Mouse (Mus musculus): Measurements from ENCODE around the gene Olfr871.
"Not testable (repeated sequence)": the region's sequence is repeated elsewhere in the genome, so short reads cannot be mapped to it uniquely, and the experiment has no call there.

Olfr871 gene

DNA sequence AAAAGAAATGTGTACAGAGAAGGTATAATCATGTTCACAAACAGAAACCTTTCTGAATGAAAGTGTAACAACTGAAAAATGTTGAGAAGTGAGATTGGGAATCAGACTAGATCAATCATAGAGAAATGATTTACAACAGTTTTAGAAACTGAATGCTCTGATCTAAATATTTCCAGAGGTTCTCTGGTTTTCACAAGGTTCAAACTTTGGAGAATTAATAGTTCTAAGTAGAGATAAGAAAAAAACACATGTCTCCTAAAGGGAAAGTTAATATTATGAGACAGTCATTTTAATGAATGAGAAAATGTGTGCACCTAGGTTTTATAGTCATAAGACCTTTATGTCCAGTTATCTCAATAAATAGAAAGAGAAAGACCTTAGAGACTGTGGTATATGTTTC lies at the start of gene Olfr871:
TSS of gene Olfr871 (plus strand) at position 301 of the 400 bp plus-strand sequence.
- no peak for DNase-seq (ENCODE audit: low spot score in 2 of 2)

DNA sequence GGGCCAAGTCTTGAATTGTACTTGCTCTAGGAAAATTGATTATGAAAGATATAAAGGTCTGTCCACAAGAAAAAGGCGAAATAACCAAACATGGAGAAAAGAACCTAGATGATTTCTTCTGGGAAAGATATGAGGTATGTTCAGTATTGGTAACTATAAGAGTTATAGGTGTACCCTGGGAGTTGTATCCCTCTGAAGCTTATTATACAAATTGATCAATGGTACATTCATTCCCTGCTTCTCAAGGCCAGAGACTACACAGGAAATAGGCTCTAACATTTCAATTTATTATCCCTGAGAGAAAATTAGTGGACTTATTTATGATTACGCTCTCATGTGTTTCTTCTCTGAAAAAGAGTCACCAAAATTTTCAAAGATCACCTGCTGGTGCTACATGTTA lies 38.0 kb upstream of the Olfr871 start, which contains the start of gene Olfr870:
TSS of gene Olfr870 (minus strand) at position 101 of the 400 bp plus-strand sequence.
- no peak for DNase-seq (ENCODE audit: low spot score in 2 of 2)

DNA sequence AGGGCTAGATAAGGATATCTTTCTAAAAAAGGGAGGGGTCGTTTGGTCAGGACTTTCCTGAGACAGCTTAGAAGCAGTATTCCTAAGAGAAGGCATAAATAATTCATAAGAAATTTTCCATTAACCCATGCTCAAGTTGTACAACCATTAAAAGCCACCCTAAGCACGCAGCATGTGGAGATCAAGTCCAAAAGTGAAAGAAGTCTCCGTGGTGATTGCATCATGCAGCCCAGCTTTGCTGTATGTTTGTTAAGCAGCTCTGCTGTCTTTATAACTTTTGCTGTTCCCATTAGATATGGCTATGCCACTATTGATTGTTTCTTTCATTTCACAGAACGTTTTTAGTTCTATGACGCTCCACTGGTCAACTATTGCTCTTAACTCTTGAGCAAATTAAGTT lies 32.5 kb upstream of the Olfr871 start:
- DNase-seq (ENCODE audit: low spot score in 2 of 2): no peak

DNA sequence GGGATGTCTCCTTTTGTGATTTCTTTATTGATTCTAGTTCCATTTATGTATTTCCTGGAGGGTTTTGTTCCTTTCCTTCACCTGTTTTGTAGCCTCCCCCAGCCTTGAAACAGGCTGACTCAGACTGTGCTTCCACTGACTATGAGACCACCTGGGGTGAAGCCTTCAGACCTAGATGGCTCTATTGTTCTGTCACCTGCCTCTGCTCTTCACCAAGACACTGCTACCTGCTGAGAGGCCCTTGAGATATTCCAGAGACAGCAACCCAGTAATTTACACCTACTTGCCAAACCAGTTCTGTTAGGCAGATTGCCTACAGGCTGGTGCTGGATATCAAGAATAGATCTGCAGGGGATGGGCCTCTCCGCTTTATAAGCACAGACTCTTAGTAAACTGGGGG lies 9.9 kb upstream of the Olfr871 start:
- no peak for DNase-seq (ENCODE audit: low spot score in 2 of 2)

DNA sequence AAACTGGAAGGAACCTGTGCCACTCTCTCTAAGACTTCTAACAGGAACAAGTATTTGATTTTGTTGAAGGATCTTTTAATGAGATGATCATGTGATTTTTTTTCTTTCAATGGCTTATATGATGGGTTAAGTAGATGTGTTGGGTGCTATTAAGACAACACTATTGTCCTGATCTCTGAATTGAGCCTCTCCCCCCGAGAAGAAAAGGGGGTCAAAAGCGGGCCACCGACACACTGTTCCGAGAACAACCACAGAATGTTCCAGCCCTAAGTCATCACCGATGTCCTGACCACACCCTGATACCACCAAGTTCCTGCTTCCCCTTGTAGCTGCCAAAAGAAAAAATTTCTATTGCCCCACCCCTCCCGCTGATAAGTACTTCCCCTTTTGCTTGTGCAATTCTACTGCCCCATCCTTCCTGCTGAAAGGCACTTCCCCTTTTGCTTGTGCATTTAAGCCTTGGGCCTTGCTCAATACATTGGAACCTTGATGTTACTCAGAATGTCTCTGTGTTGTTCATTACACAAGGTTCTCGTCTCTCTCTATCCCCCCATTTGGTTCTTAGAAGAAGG lies 8.5 kb upstream of the Olfr871 start:
- DNase-seq (ENCODE audit: low spot score in 2 of 2): not testable (repeated sequence)

DNA sequence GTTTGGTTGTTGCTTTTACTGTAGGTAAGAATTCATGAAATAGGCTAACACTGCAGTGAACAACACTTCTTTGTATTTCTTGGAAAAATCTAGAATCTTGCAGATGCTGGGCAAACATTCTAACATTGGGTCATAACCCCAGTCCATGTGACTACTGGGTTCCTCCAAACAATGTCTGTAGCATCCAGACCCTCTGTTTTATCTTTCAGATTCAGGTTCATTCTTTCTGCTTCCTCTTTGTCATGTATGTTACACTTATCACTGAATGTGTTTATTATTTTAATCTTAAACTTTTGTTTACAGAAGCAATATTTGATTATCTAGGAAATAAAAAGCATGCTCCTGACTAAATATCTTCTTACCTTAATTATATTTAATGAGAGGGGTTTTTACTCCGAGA lies 1.2 kb upstream of the Olfr871 start:
- DNase-seq (ENCODE audit: low spot score in 2 of 2): no peak

DNA sequence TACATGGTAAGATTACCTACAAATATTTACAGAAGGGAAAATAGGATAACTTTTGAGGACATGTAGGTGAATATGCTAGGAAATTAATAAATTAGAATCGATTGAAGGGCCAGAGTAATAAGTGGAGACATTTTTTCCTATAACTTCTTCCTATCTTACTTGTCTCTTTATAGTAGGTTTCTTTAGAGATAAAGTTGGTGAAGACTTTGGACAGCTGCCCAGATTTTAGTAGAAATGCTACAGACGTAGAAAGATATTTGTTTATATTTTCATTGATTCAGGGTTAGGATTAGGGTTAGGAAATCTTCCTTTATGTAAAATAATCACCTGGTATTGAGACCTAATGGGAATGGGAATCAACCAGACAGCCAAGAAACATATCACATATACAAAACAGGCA lies 530 bp upstream of the Olfr871 start:
- DNase-seq (ENCODE audit: low spot score in 2 of 2): no peak

DNA sequence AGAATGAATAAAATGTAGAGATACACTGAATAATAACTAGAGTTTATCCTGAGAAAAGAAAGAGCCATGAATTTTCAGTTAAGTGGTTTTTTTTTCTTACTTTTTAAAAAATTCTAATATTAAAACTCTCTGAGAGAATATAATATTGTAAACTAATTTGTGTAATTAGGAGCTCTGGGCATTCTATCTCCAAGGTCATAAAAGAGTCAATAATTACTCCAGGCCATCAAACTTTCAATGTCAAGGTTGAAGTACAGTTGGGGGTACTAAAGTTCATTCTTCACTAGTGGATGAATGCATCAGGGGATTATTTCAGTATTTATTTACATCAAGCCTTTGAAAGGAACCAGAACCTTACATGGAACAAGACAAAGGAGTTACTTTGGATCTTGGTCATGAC lies 24.8 kb downstream of the Olfr871 start, which contains the start of gene Olfr872:
TSS of gene Olfr872 (plus strand) at position 301 of the 400 bp plus-strand sequence.
- no peak for DNase-seq (ENCODE audit: low spot score in 2 of 2)

DNA sequence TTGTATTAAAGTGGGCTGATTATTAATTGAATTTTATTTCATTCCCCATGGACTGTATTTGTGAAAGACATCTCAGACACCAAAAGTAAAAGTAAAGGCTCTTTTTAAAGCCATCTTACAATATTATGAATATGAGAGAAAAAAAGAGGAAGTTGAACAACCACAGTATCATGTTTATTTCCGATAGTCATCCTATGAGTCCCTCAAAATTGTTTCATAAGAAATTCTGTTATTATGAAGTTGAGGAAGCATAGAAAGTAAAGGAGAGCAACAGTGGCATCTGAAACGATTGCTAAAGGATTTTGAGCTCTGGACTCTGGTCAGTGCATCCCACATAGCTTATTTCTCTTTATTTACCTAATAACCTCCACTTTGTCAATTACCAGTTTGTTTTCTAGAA lies 25.4 kb downstream of the Olfr871 start:
- DNase-seq (ENCODE audit: low spot score in 2 of 2): no peak

All from right cerebral cortex, adult 2 months (tissue).